Mouse (Mus musculus): ENCODE data around the gene Gpt2. TPM values are rescaled to one million over a fixed set of nuclear protein-coding genes. Genes with fewer than 3 reads are reported as not detected.

Gpt2 gene
- polyA plus RNA-seq, 1 experiment from 2014 or later = 15.5 TPM

DNA sequence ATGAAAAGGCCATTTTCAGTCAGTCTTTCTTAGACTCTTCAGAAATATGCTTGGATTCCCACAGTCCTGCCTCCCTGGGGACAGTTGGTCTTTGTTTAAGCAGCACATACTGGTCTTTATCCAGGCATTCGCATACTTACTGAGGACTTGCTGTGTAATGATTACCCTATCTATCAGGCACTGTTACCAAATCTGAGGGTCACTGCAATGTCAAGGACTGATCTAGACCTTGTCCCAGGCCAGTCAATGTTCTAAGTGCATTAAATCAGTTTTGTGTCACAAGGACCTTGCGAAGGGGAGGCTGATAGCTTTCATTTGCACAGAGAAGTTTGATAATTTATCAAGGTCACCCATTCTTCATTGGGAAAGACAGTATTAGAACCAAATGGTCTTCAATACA is 14.0 kb upstream of the Gpt2 start:
- ATAC-seq (ENCODE audit: low read depth) = no peak
- Histone ChIP-seq H3K4me1 (replicated peaks; ENCODE audit: control insufficient read depth, insufficient read depth, low read length) (no peaks in the 10 kb centered on the region), H3K9ac (ENCODE audit: low read length) (no peak overlapping the region), H3K4me2 (ENCODE audit: low read depth, low read length) (no peak overlapping the region), H3K27ac (ENCODE audit: low read length) (no peak overlapping the region), H3K27me3 (ENCODE audit: control insufficient read depth, insufficient read depth, low read depth, low read length) (no peaks in the 10 kb centered on the region), H3K9me3 (ENCODE audit: control insufficient read depth, low read length) (no peaks in the 10 kb centered on the region), H3K4me3 (ENCODE audit: low read length) (no peak overlapping the region), H3K36me3 (ENCODE audit: control insufficient read depth, insufficient read depth, low read length) (no peaks in the 10 kb centered on the region)
- 66% methylated on average over 2 of the region's 2 CpGs for WGBS

DNA sequence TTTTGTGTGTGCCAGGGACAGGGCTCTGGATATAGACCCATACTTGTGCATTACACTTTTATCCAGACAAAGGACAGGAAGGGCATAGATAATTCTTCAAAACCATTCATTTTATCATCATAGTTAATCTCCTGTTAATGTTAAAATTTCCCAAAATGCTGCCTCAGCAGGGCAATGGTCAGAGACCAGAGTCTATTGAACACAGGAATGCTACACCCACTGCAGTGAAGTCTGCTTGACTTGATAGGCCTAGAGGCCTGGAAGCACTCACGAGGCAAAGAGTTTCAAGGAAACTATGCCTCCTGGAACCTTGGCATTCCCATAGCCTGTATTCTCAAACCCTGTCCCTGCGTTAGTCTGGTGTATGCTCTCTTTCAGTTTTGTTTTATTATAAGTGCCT is 12.7 kb upstream of the Gpt2 start:
- 78% methylated on average over 2 of the region's 2 CpGs for WGBS
- Histone ChIP-seq H3K9ac (ENCODE audit: low read length) (no peak overlapping the region), H3K4me1 (replicated peaks; ENCODE audit: control insufficient read depth, insufficient read depth, low read length) (no peaks in the 10 kb centered on the region), H3K27me3 (ENCODE audit: control insufficient read depth, insufficient read depth, low read depth, low read length) (no peaks in the 10 kb centered on the region), H3K4me3 (ENCODE audit: low read length) (no peak overlapping the region), H3K27ac (ENCODE audit: low read length) (no peak overlapping the region), H3K4me2 (ENCODE audit: low read depth, low read length) (no peak overlapping the region), H3K36me3 (ENCODE audit: control insufficient read depth, insufficient read depth, low read length) (no peaks in the 10 kb centered on the region), H3K9me3 (ENCODE audit: control insufficient read depth, low read length) (no peaks in the 10 kb centered on the region)
- no peak for ATAC-seq (ENCODE audit: low read depth)

DNA sequence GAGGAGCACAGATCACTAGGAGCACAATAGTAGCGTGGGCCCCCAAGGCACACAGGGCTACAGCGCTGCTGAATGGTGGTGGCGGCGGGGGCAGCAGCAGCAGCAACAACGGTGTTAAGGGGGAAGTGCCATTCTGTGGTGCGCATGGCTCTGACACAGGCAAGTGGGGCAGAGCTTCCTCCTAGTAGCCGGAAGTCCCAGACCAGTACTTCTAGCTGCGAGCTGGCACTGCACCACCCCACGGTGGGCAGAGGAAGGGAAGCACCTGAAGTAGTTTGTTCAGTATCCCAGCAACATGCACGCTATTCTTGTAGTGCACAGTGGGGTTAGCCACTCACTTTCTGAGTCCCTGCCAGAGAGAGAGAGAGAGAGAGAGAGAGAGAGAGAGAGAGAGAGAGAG is 10.5 kb upstream of the Gpt2 start:
- peak; percentile 95 for ATAC-seq (ENCODE audit: low read depth)
- no peaks in the 10 kb centered on the region for H3K27me3 ChIP-seq (ENCODE audit: control insufficient read depth, insufficient read depth, low read depth, low read length)
- WGBS = 20% methylated on average over 10 of the region's 10 CpGs
- H3K4me1 ChIP-seq (replicated peaks; ENCODE audit: control insufficient read depth, insufficient read depth, low read length) = no peaks in the 10 kb centered on the region
- H3K9ac ChIP-seq (ENCODE audit: low read length) = peak overlapping the region; percentile 51
- no peaks in the 10 kb centered on the region for H3K36me3 ChIP-seq (ENCODE audit: control insufficient read depth, insufficient read depth, low read length)
- peak overlapping the region; percentile 70 for H3K27ac ChIP-seq (ENCODE audit: low read length)
- H3K9me3 ChIP-seq (ENCODE audit: control insufficient read depth, low read length) = no peaks in the 10 kb centered on the region
- 0 out of 2 replicates have a peak overlapping the region, but pooled peaks have one; percentile 2 for H3K4me3 ChIP-seq (ENCODE audit: low read length)
- H3K4me2 ChIP-seq (ENCODE audit: low read depth, low read length) = peak overlapping the region; percentile 37

DNA sequence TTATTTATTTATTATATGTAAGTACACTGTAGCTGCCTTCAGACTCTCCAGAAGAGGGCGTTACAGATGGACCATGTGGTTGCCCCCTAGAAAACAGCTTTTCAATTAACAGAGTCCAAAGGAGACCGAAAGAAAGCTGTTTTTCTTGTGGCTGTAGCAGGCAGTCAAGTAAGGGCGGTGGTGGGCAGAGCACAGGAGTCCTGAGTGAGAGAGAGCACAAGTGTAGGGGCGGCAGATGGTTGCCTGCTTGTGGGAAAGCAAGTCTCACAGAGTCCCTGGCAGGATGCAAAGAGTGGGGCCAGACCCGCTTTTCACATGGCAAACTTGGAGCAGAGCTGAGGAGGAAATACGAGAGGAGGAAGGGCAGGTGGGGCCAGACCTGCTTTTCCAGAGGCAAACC is 9.9 kb upstream of the Gpt2 start:
- peak; percentile 45; the same call in 1 of the 2 replicates for ATAC-seq (ENCODE audit: low read depth)
- Histone ChIP-seq H3K27me3 (ENCODE audit: control insufficient read depth, insufficient read depth, low read depth, low read length) (no peaks in the 10 kb centered on the region), H3K4me2 (ENCODE audit: low read depth, low read length) (peak overlapping the region; percentile 37; the same call in 1 of the 2 replicates), H3K4me3 (ENCODE audit: low read length) (no peak overlapping the region), H3K9ac (ENCODE audit: low read length) (no peak overlapping the region), H3K9me3 (ENCODE audit: control insufficient read depth, low read length) (no peaks in the 10 kb centered on the region), H3K27ac (ENCODE audit: low read length) (no peak overlapping the region), H3K4me1 (replicated peaks; ENCODE audit: control insufficient read depth, insufficient read depth, low read length) (no peaks in the 10 kb centered on the region), H3K36me3 (ENCODE audit: control insufficient read depth, insufficient read depth, low read length) (no peaks in the 10 kb centered on the region)
- 44% methylated on average over 6 of the region's 6 CpGs for WGBS

DNA sequence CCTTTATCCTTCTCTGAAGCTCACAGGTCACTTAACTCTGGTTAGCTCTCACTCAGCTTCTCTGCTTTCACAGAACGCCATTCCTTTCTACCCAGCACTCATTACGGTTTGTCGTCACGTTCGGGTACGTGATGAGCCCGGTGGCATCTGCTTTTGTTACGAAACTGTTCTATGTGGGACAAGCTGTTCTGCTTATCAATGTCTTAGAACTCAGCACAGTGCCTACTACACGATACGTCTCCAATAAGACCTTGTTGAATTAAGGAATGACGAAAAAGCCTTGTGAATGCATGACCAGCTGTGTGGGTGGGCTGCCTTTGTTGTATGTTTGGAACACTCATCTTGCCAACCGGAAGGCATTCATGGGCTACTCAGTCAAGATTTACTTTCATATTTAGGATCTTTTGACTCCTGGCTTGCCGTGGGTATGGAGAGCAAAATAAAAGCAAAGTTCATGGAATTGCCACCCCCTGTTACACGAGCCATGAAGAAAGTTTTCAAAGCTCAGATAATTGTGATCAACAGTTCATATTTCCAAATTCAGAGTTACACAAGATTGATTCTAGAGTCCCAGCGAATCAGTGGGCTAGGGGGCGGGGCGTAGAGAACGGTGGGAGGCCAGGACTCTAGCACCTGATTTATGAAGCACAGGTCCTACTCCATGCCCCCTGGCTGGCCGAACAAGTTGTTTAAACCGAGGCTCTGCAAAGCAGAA is 4.3 kb upstream of the Gpt2 start:
- H3K9me3 ChIP-seq (ENCODE audit: control insufficient read depth, low read length) = no peaks in the 10 kb centered on the region
- H3K36me3 ChIP-seq (ENCODE audit: control insufficient read depth, insufficient read depth, low read length) = no peaks in the 10 kb centered on the region
- WGBS = 65% methylated on average over 20 of the region's 20 CpGs
- no peak overlapping the region for H3K4me2 ChIP-seq (ENCODE audit: low read depth, low read length)
- H3K4me1 ChIP-seq (replicated peaks; ENCODE audit: control insufficient read depth, insufficient read depth, low read length) = peaks cover 3% of the 10 kb centered on the region; the same call in 1 of the 2 replicates
- no peak overlapping the region for H3K9ac ChIP-seq (ENCODE audit: low read length)
- H3K27me3 ChIP-seq (ENCODE audit: control insufficient read depth, insufficient read depth, low read depth, low read length) = no peaks in the 10 kb centered on the region
- no peak for ATAC-seq (ENCODE audit: low read depth)
- H3K27ac ChIP-seq (ENCODE audit: low read length) = no peak overlapping the region
- no peak overlapping the region for H3K4me3 ChIP-seq (ENCODE audit: low read length)

DNA sequence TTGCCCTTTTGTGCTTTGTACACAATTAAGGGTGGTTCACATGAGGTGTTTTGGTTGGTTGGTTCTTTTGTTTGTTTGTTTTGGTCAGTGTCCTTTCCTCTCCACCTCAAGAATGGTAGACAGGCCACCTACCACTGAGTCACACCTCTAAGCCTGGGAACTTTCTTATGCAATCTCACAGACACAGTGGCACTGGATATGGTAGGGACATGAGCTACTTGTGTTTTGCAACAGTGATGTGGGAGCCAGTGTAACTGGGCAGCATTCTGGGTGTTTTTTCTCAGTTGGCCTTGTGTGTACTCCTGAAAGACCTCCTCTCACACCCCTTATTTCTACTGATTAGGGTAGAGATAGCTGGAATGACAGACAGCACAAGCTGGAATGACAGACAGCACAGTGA is 3.7 kb upstream of the Gpt2 start:
- Histone ChIP-seq H3K9me3 (ENCODE audit: control insufficient read depth, low read length) (no peaks in the 10 kb centered on the region), H3K9ac (ENCODE audit: low read length) (no peak overlapping the region), H3K4me2 (ENCODE audit: low read depth, low read length) (no peak overlapping the region), H3K4me1 (replicated peaks; ENCODE audit: control insufficient read depth, insufficient read depth, low read length) (peaks cover 8% of the 10 kb centered on the region), H3K36me3 (ENCODE audit: control insufficient read depth, insufficient read depth, low read length) (no peaks in the 10 kb centered on the region), H3K27ac (ENCODE audit: low read length) (no peak overlapping the region), H3K27me3 (ENCODE audit: control insufficient read depth, insufficient read depth, low read depth, low read length) (no peaks in the 10 kb centered on the region), H3K4me3 (ENCODE audit: low read length) (no peak overlapping the region)
- no peak for ATAC-seq (ENCODE audit: low read depth)

DNA sequence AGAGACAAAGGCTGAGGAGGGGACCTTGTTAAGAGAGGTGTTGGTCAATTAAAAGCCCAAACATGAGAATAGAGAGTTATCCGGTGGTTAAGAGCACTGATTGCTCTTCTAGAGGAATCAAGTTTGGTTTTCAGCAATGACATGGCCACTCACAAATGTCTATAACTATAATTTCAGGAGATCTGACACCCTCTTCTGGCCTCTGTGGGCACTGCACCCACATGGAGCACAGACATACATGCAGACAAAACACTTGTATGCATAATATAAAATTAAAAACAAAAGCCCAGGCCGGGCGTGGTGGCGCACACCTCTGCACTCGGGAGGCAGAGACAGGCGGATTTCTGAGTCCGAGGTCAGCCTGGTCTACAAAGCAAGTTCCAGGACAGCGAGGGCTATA is 2.8 kb upstream of the Gpt2 start:
- H3K4me1 ChIP-seq (replicated peaks; ENCODE audit: control insufficient read depth, insufficient read depth, low read length) = peaks cover 10% of the 10 kb centered on the region
- no peak for ATAC-seq (ENCODE audit: low read depth)
- H3K4me2 ChIP-seq (ENCODE audit: low read depth, low read length) = no peak overlapping the region
- no peaks in the 10 kb centered on the region for H3K36me3 ChIP-seq (ENCODE audit: control insufficient read depth, insufficient read depth, low read length)
- H3K27ac ChIP-seq (ENCODE audit: low read length) = no peak overlapping the region
- no peaks in the 10 kb centered on the region for H3K9me3 ChIP-seq (ENCODE audit: control insufficient read depth, low read length)
- H3K4me3 ChIP-seq (ENCODE audit: low read length) = no peak overlapping the region
- WGBS = 93% methylated on average over 8 of the region's 8 CpGs
- no peaks in the 10 kb centered on the region for H3K27me3 ChIP-seq (ENCODE audit: control insufficient read depth, insufficient read depth, low read depth, low read length)
- no peak overlapping the region for H3K9ac ChIP-seq (ENCODE audit: low read length)

DNA sequence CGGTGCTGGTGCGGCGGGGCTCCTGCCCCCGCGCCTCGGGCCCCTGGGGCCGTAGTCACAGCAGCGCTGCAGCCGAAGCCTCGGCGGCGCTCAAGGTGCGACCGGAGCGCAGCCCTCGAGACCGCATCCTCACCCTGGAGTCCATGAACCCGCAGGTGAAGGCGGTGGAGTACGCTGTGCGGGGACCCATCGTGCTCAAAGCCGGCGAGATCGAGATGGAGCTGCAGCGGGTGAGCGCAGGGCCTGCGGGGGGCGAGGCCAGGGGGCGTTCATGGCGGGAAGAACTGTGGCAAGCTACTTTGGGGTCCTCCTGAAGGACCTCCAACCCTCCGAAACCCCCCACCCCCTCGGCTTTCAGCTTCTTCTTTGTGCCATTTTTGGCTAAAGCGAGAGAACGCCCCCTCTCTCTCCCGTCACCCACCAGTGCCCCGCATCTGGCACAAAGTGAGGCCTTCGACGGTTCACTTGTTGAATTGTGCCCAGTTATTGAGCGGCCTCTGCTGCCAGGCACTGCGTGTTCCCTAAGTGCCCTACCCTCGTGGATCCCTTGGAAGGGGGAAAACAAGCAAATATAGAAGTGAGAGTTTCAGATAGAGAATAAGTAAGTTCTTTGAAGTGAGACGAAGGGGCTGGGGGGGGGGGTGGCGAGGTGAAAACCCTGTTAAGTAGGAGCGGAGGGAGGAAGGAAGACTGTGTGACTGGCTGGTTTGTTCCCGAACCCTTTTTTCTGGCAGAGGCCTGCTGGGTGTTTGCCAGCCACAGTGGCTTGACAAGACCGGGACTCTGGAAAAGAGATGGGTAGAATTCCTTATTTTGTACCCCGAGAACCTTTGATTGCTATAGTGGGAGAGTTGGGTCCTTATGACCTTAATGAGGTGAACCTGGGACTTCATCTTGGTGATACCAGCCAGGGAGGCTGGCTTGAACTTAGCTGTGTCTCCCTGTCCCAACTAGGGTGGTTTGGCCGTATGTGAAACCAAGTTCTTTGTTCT is 860 bp downstream of the Gpt2 start:
- WGBS = 5% methylated on average over 49 of the region's 49 CpGs
- no peaks in the 10 kb centered on the region for H3K36me3 ChIP-seq (ENCODE audit: control insufficient read depth, insufficient read depth, low read length)
- peak; percentile 34 for ATAC-seq (ENCODE audit: low read depth)
- 0 out of 2 replicates have a peak overlapping the region, but pooled peaks have one; percentile 12 for H3K27ac ChIP-seq (ENCODE audit: low read length)
- no peaks in the 10 kb centered on the region for H3K9me3 ChIP-seq (ENCODE audit: control insufficient read depth, low read length)
- peaks cover 10% of the 10 kb centered on the region for H3K4me1 ChIP-seq (replicated peaks; ENCODE audit: control insufficient read depth, insufficient read depth, low read length)
- H3K4me2 ChIP-seq (ENCODE audit: low read depth, low read length) = peak overlapping the region; percentile 99
- H3K27me3 ChIP-seq (ENCODE audit: control insufficient read depth, insufficient read depth, low read depth, low read length) = no peaks in the 10 kb centered on the region
- H3K4me3 ChIP-seq (ENCODE audit: low read length) = peak overlapping the region; percentile 77
- H3K9ac ChIP-seq (ENCODE audit: low read length) = peak overlapping the region; percentile 78

DNA sequence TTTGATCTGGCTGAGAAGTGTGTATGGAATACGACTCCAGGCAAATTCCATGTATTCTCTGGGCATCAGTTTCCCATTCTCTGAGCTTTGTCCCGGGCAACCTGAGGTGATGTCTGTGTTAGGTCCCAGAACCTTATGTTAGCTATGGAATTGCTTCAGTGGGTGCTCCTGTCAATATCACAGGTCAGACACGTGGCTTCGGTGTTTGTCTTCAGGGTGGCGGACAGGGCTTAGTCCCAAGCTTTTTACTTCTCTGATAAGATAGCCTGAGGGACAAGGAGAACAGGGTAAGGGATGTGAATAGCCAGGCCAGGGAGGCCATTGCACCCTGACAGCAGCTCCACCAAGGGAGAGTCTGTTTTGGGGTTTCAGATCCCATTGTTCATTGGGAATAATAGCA is 3.7 kb downstream of the Gpt2 start:
- Histone ChIP-seq H3K4me3 (ENCODE audit: low read length) (no peak overlapping the region), H3K9me3 (ENCODE audit: control insufficient read depth, low read length) (no peaks in the 10 kb centered on the region), H3K27ac (ENCODE audit: low read length) (no peak overlapping the region), H3K27me3 (ENCODE audit: control insufficient read depth, insufficient read depth, low read depth, low read length) (no peaks in the 10 kb centered on the region), H3K36me3 (ENCODE audit: control insufficient read depth, insufficient read depth, low read length) (no peaks in the 10 kb centered on the region), H3K4me2 (ENCODE audit: low read depth, low read length) (no peak overlapping the region), H3K4me1 (replicated peaks; ENCODE audit: control insufficient read depth, insufficient read depth, low read length) (peaks cover 19% of the 10 kb centered on the region), H3K9ac (ENCODE audit: low read length) (no peak overlapping the region)
- no peak for ATAC-seq (ENCODE audit: low read depth)
- 69% methylated on average over 5 of the region's 5 CpGs for WGBS

Data from lung, embryonic 16.5 days (tissue).